Mouse (Mus musculus): ENCODE data around the gene Gfap. TPM values are rescaled to one million over a fixed set of nuclear protein-coding genes. Genes with fewer than 3 reads are reported as not detected.

Gfap gene
- polyA plus RNA-seq, 1 experiment from 2014 or later, result 0.09 TPM

GRCm38 (mm10) chr11:102837385-102837784 lies 63.3 kb downstream of the Gfap start:
- ATAC-seq (replicated peaks; ENCODE audit: low FRiP score) (no peak), DNase-seq (ENCODE audit: low spot score) (no peak)
- Histone ChIP-seq H3K9ac (ENCODE audit: low read length) (no peak overlapping the region), H3K27ac (ENCODE audit: low read depth, low read length) (no peak overlapping the region), H3K36me3 (ENCODE audit: control insufficient read depth, insufficient read depth, low read length) (peaks cover 24% of the 10 kb centered on the region), H3K27me3 (ENCODE audit: control insufficient read depth, insufficient read depth, low read length) (no peaks in the 10 kb centered on the region), H3K4me1 (replicated peaks; ENCODE audit: control insufficient read depth, insufficient read depth, low read length) (no peaks in the 10 kb centered on the region), H3K9me3 (ENCODE audit: control insufficient read depth, low read length) (no peaks in the 10 kb centered on the region), H3K4me3 (ENCODE audit: low read depth, low read length) (no peak overlapping the region), H3K4me2 (ENCODE audit: low read depth, low read length, severe bottlenecking) (no peak overlapping the region)
- WGBS, result 93% methylated on average over 1 of the region's 1 CpGs

Other genes with a start within 250 kb of the Gfap start
- gene Meioc, start 237.2 kb downstream of the Gfap start, polyA plus RNA-seq (2014; fragmentation: Nextera tagmentation; extraction: Ambion mirVana), result 0.15 and 0.24 TPM in 2 replicates
- gene Ccdc43, start 203.1 kb downstream of the Gfap start, polyA plus RNA-seq (2014; fragmentation: Nextera tagmentation; extraction: Ambion mirVana), result 52.0 and 62.1 TPM in 2 replicates
- gene Adam11, start 139.5 kb downstream of the Gfap start, polyA plus RNA-seq (2014; fragmentation: Nextera tagmentation; extraction: Ambion mirVana), result 11.7 and 14.0 TPM in 2 replicates
- gene Gjc1, start 81.2 kb downstream of the Gfap start, polyA plus RNA-seq (2014; fragmentation: Nextera tagmentation; extraction: Ambion mirVana), result 95.7 and 96.1 TPM in 2 replicates
- gene Higd1b, start 65.1 kb downstream of the Gfap start, polyA plus RNA-seq (2014; fragmentation: Nextera tagmentation; extraction: Ambion mirVana), result not detected in 2 replicates
- gene Eftud2, start 19.9 kb downstream of the Gfap start, polyA plus RNA-seq (2014; fragmentation: Nextera tagmentation; extraction: Ambion mirVana), result 317 and 330 TPM in 2 replicates
- gene Ccdc103, start 19.7 kb downstream of the Gfap start, polyA plus RNA-seq (2014; fragmentation: Nextera tagmentation; extraction: Ambion mirVana), result 2.3 and 3.5 TPM in 2 replicates
- not detected in 2 replicates for gene Fam187a, start 15.7 kb downstream of the Gfap start, polyA plus RNA-seq (2014; fragmentation: Nextera tagmentation; extraction: Ambion mirVana)
- 13.0 and 13.3 TPM in 2 replicates for gene Kif18b, start 24.2 kb upstream of the Gfap start, polyA plus RNA-seq (2014; fragmentation: Nextera tagmentation; extraction: Ambion mirVana)
- gene C1ql1, start 45.8 kb upstream of the Gfap start, polyA plus RNA-seq (2014; fragmentation: Nextera tagmentation; extraction: Ambion mirVana), result 3.9 and 4.5 TPM in 2 replicates
- gene Nmt1, start 127.3 kb upstream of the Gfap start, polyA plus RNA-seq (2014; fragmentation: Nextera tagmentation; extraction: Ambion mirVana), result 53.8 and 58.6 TPM in 2 replicates
- 276 and 295 TPM in 2 replicates for gene Dcakd, start 127.4 kb upstream of the Gfap start, polyA plus RNA-seq (2014; fragmentation: Nextera tagmentation; extraction: Ambion mirVana)
- 0.69 and 0.86 TPM in 2 replicates for gene Plcd3, start 200.7 kb upstream of the Gfap start, polyA plus RNA-seq (2014; fragmentation: Nextera tagmentation; extraction: Ambion mirVana)
- 7.8 and 8.1 TPM in 2 replicates for gene Acbd4, start 200.8 kb upstream of the Gfap start, polyA plus RNA-seq (2014; fragmentation: Nextera tagmentation; extraction: Ambion mirVana)
- gene Hexim1, start 215.3 kb upstream of the Gfap start, polyA plus RNA-seq (2014; fragmentation: Nextera tagmentation; extraction: Ambion mirVana), result 3.9 and 4.6 TPM in 2 replicates
- gene Hexim2, start 231.5 kb upstream of the Gfap start, polyA plus RNA-seq (2014; fragmentation: Nextera tagmentation; extraction: Ambion mirVana), result 8.7 and 9.2 TPM in 2 replicates

All from forebrain, embryonic 11.5 days (tissue).